Mouse (Mus musculus): ENCODE results near the gene Col23a1.

Gene Col23a1

GRCm38 (mm10) chr11:51289564-51290041 is at the start of gene Col23a1:
Gene Col23a1, plus strand, starts transcription at chr11:51289920.
- peak; percentile 46 for DNase-seq (ENCODE audit: low read depth)

GRCm38 (mm10) chr11:51242897-51243296 is 46.8 kb upstream of the Col23a1 start:
- no peak for DNase-seq (ENCODE audit: low read depth)

GRCm38 (mm10) chr11:51257006-51257405 is 32.7 kb upstream of the Col23a1 start:
- DNase-seq (ENCODE audit: low read depth) = no peak

- DNase-seq (ENCODE audit: low read depth) = peak; percentile 9
Measured at GRCm38 (mm10) chr11:51261680-51262219, 28.0 kb upstream of the Col23a1 start, which contains the start of gene Clk4. Gene Clk4, plus strand, starts transcription at chr11:51261730.

- DNase-seq (ENCODE audit: low read depth) = peak; percentile 94
Measured at GRCm38 (mm10) chr11:51262342-51263285, 27.1 kb upstream of the Col23a1 start, which contains the start of gene BC049762. Gene BC049762, minus strand, starts transcription at chr11:51263046.

GRCm38 (mm10) chr11:51263286-51263831 is 26.4 kb upstream of the Col23a1 start:
- DNase-seq (ENCODE audit: low read depth) = peak; percentile 10

GRCm38 (mm10) chr11:51264352-51264751 is 25.4 kb upstream of the Col23a1 start:
- peak; percentile 44 for DNase-seq (ENCODE audit: low read depth)

- DNase-seq (ENCODE audit: low read depth) = peak; percentile 14
Measured at GRCm38 (mm10) chr11:51265326-51265725, 24.4 kb upstream of the Col23a1 start.

GRCm38 (mm10) chr11:51274418-51274817 is 15.3 kb upstream of the Col23a1 start:
- DNase-seq (ENCODE audit: low read depth) = no peak

GRCm38 (mm10) chr11:51290066-51290955 is 591 bp downstream of the Col23a1 start:
- no peak for DNase-seq (ENCODE audit: low read depth)

GRCm38 (mm10) chr11:51293956-51294530 is 4.3 kb downstream of the Col23a1 start:
- no peak for DNase-seq (ENCODE audit: low read depth)

GRCm38 (mm10) chr11:51295742-51296141 is 6.0 kb downstream of the Col23a1 start:
- DNase-seq (ENCODE audit: low read depth) = no peak

GRCm38 (mm10) chr11:51298691-51299090 is 9.0 kb downstream of the Col23a1 start:
- DNase-seq (ENCODE audit: low read depth) = no peak

- no peak for DNase-seq (ENCODE audit: low read depth)
Measured at GRCm38 (mm10) chr11:51302396-51302795, 12.7 kb downstream of the Col23a1 start.

- no peak for DNase-seq (ENCODE audit: low read depth)
Measured at GRCm38 (mm10) chr11:51303981-51304553, 14.3 kb downstream of the Col23a1 start.

- DNase-seq (ENCODE audit: low read depth) = no peak
Measured at GRCm38 (mm10) chr11:51308306-51308705, 18.6 kb downstream of the Col23a1 start.

- DNase-seq (ENCODE audit: low read depth) = no peak
Measured at GRCm38 (mm10) chr11:51311846-51312245, 22.1 kb downstream of the Col23a1 start.

GRCm38 (mm10) chr11:51315991-51316810 is 26.5 kb downstream of the Col23a1 start:
- no peak for DNase-seq (ENCODE audit: low read depth)

- DNase-seq (ENCODE audit: low read depth) = no peak
Measured at GRCm38 (mm10) chr11:51320609-51321008, 30.9 kb downstream of the Col23a1 start.

- DNase-seq (ENCODE audit: low read depth) = no peak
Measured at GRCm38 (mm10) chr11:51326908-51327307, 37.2 kb downstream of the Col23a1 start.
